Mouse (Mus musculus) G1E (cell line): Measurements from ENCODE around the gene Gm10251.
"Not testable (repeated sequence)": the region's sequence is repeated elsewhere in the genome, so short reads cannot be mapped to it uniquely, and the experiment has no call there.

Experiments used
- CTCF ChIP-seq: IDR thresholded peaks from 2 replicates; pipeline ENCODE4 v1.5.1; 2012; ENCODE audit warnings: low read depth, low read length, inconsistent platforms, mixed read lengths
- GATA1 ChIP-seq: IDR thresholded peaks from 2 replicates; pipeline ENCODE4 v1.6.1; 2012; ENCODE audit warnings: borderline replicate concordance, low read length, inconsistent platforms, mixed read lengths
- POLR2AphosphoS5 ChIP-seq: IDR thresholded peaks from 2 replicates; pipeline ENCODE4 v1.6.1; 2012; ENCODE audit warnings: low read depth, low read length, inconsistent platforms; ENCODE audit not compliant: insufficient replicate concordance
- TAL1 ChIP-seq: conservative IDR thresholded peaks from 2 replicates; pipeline ENCODE4 v1.6.1; 2012; ENCODE audit warnings: low read depth, low read length, inconsistent platforms, mixed read lengths

DNA sequence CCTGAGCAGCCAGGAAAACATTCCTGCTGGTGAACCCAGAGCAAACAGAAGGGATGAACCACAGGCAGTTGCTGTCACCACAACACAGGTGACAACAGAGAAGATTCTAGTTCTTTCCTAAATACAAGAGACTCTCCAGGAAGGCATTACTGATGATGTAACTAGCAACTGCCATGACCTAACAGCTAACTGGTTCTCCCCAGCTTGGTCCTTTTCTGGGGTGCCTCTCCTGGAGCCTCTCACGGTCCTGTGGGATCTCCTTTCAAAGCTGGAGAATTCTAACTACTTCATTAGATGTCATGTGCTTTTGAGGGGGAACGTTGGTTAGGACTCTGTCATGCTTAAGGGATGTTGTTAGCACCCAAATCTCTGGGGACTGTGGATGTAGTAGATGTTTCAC lies 36.2 kb upstream of the Gm10251 start, which contains the start of gene Gm8050:
- TF ChIP-seq TAL1, CTCF, GATA1, POLR2AphosphoS5: not testable (repeated sequence)
